Mouse (Mus musculus): ENCODE data around the gene Plppr3.

Gene Plppr3

GRCm38 (mm10) chr10:79817111-79817510 lies 57.3 kb downstream of the Plppr3 start:
- no peak for DNase-seq

GRCm38 (mm10) chr10:79815671-79816494 lies 58.6 kb downstream of the Plppr3 start:
- DNase-seq, result no peak

GRCm38 (mm10) chr10:79814271-79814842 lies 60.1 kb downstream of the Plppr3 start:
- no peak for DNase-seq

GRCm38 (mm10) chr10:79811736-79812637 lies 62.4 kb downstream of the Plppr3 start:
- DNase-seq, result peak; percentile 95 to 97
